Mouse (Mus musculus) E14TG2a.4 (cell line): ENCODE measurements around the gene Ociad2.

Experiments used
- CTCF ChIP-seq: conservative IDR thresholded peaks from 2 replicates; pipeline ENCODE4 v1.5.1; 2014; ENCODE audit warnings: low read length
- NANOG ChIP-seq: IDR thresholded peaks from 2 replicates; pipeline ENCODE4 v1.6.1; 2014; ENCODE audit warnings: borderline replicate concordance, low read length, mixed read lengths
- POU5F1 ChIP-seq: IDR thresholded peaks from 2 replicates; pipeline ENCODE4 v1.6.1; 2014; ENCODE audit warnings: low read length, borderline replicate concordance

GRCm38 (mm10) chr5:73381510-73381909 is 40.7 kb upstream of the Ociad2 start:
- no peak for TF ChIP-seq CTCF
- TF ChIP-seq POU5F1 = no peak
- no peak for TF ChIP-seq NANOG
